Mouse (Mus musculus): Measurements from ENCODE around the gene Maats1.

- TF ChIP-seq HCFC1 (IDR thresholded peaks at IDR 0.05; ENCODE audit: low read depth, low read length) = peak; percentile 12; the same call in 1 of the 2 replicates
- TF ChIP-seq POLR2A (IDR thresholded peaks at IDR 0.05; ENCODE audit: control insufficient read depth in 1 of 2, insufficient read depth in 1 of 2, low read depth in 1 of 2, low read length in 2 of 2, poor library complexity in 1 of 2) = peak in 1 of 2 experiments; percentile 76; a peak in 2 of 4 replicates
- no peak; the same call in 1 of the 2 replicates for TF ChIP-seq POLR2AphosphoS2 (IDR thresholded peaks at IDR 0.05; ENCODE audit: low read length)
- 0 out of 2 replicates have a peak, but pooled peaks have one; percentile 20 for TF ChIP-seq GATA1 (IDR thresholded peaks at IDR 0.05; ENCODE audit: low read depth, low read length)
- TF ChIP-seq CTCF (IDR thresholded peaks at IDR 0.05 in 2 of 3, conservative IDR thresholded peaks at IDR 0.05 in 1 of 3; ENCODE audit: control insufficient read depth in 1 of 3, insufficient read depth in 1 of 3, low read depth in 2 of 3, low read length in 3 of 3, poor library complexity in 1 of 3, severe bottlenecking in 1 of 3) = no peak
- no peak for TF ChIP-seq USF1 (IDR thresholded peaks at IDR 0.05; ENCODE audit: low read depth, low read length)
Measured at GRCm38 (mm10) chr16:38370633-38371374, 28.9 kb upstream of the Maats1 start.

All from MEL (cell line).